Mouse (Mus musculus): ENCODE data around the gene Bbs1. TPM values are rescaled to one million over a fixed set of nuclear protein-coding genes. Genes with fewer than 3 reads are reported as not detected.
"Not testable (repeated sequence)": the region's sequence is repeated elsewhere in the genome, so short reads cannot be mapped to it uniquely, and the experiment has no call there.

The Bbs1 gene
- 1 to 10 TPM; 2.3 to 5.1 TPM for total RNA-seq (2021)

- intact Hi-C loops (cut with DNase I), result no loop called here
Measured at GRCm38 (mm10) chr19:4905979-4906794, at the start of gene Bbs1. Bbs1 (minus strand) TSS chr19:4906628.

GRCm38 (mm10) chr19:4948641-4949040 lies 42.2 kb upstream of the Bbs1 start:
- intact Hi-C loops (cut with DNase I), result not testable (repeated sequence)

More at GRCm38 (mm10) chr19:4905979-4906794, at the start of gene Bbs1:
- DNase-seq, result peak; percentile 82 to 84

GRCm38 (mm10) chr19:4945540-4945939 lies 39.1 kb upstream of the Bbs1 start:
- intact Hi-C loops (cut with DNase I), result no loop called here
- no peak for DNase-seq

More at GRCm38 (mm10) chr19:4948641-4949040, 42.2 kb upstream of the Bbs1 start:
- DNase-seq, result not testable (repeated sequence)

DNA sequence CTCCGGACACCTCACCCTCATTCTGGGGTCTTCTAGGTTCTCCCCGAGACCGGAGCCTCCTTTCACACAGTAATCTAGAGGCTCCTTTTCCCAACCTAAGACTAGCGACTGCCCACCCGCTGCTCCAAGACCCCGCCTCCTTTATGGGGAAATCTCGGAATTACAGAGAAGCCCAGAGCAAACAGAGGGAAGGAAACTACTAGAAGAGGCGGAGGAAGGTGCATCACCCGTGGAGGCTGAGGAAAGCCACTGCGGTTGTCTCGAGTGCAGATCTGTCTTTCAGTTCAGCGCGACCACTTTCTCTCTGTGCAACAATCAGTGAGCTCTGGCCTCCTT lies 36.8 kb upstream of the Bbs1 start:
- DNase-seq, result peak in 1 of 2 experiments; percentile 10
- intact Hi-C loops (cut with DNase I), result no loop called here

DNA sequence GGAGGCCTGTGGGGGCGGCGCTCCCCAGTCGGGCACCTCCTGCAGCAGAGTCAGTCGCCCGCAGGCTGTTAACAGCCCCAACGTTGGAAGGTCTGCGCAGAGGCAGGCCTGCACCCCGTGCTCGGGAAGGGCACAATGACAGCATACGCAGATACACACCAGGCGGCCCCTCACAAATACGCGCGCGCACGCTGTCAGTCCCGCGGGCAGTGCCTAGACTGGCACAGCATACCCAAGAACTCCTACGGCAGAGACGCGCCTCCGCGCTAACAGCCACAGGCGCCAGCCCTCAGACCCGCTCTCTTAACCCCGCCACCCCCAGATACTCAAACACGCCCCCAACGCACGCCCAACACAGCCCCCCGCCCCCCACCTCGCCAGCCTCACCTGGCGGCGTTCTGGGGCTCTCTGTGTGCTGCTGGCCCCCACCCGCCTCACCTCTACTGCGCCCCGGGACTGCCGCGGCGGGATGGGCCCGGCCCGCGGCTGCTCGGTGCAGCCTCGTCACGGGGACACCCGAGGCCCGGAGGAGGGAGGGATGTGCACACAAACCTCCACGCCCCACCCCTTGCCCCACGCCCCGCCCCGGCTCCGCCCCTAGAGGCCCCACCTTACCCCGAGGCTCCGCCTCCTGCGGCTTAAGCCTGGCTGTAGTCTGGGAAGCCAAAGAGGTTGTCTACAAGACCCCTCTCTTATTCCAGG lies 36.3 kb upstream of the Bbs1 start, which contains the start of gene Peli3:
Peli3 (minus strand) TSS at position 577 of the 702 bp plus-strand sequence.
- intact Hi-C loops (cut with DNase I), result no loop called here
- peak; percentile 78 to 79 for DNase-seq

DNA sequence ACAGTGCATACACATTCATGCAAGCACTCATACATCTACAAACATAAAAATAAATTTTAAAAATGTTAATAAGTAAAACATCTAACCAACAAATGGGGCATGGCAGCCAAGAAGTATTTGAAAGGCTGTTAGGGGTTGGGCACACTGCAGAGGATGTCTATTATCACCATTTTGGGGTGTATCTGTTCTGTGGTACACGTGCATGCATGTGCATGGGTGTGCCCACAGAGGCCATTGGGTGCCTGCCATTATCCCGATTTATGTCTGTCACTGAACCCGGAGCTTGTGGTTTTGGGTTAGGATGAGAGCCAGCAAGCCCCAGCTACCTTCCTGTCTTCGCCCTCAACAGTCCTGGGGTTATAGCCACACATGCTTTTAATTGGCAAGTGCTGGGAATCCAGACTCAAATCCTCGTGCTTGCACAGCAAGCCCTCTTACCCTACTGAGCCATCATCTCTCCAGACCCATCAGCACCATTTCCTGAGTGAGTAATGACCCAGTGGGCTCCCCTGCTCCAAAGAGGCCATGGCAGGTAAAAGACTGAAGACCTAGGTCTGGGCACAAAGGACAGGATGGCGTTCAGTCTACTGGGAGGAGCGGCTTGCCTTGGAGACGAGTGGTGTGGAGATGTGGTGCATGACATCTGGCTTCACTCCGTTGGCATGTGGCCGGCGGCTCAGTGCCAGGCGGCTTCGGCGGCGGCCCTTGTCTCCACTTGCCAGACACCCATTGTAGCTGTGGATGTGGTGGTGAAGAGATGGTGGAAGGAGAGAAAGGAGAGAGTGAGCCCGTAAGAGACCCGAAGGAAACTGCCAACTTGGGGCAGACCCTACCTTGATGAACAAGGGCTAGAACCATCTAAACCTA lies 31.2 kb upstream of the Bbs1 start:
- intact Hi-C loops (cut with DNase I), result no loop called here
- no peak for DNase-seq

DNA sequence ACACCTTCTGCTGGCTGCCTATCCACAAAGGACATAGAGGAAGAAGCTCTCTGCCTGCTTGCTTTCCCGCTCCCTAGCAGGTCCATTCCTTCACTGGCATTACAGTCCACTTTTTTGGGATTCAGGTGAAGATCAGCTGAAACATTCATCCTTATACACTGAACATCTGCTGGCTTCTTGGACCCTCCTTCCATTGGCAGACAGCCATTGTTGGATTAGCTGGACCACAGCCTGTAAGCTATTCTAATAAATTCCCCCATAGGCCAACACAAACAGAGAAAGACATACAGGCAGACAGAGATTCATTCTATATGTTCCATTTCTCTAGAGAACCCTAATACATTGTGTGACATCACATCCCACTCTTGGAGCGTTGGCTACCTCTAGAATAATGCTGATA lies 30.5 kb upstream of the Bbs1 start:
- intact Hi-C loops (cut with DNase I), result no loop called here
- no peak for DNase-seq

DNA sequence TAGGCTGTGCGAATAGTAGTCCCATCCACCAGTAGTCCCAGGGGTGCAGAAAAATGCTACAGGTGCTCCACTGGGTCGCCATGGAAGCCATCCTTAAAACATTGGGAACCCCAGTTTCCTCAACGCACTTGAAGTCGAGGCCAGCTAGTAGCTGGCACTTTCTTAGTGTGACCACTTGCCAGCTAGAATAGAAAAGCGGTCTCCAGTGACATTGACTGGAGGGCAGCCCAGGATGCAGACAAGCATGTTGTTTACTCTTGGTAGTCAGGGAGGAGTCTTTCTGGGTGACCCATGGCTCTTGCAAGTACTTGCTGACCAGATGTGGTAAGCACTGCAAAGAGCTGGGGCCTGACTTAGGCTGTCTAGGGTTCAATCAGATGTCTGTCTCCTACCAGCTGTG lies 22.4 kb upstream of the Bbs1 start:
- intact Hi-C loops (cut with DNase I), result loop anchor here (5.0 kb wide), 2 partner anchors 51 to 91 kb away; partner anchors contain the start of genes Actn3, Ccdc87, Ccs and Zdhhc24

GRCm38 (mm10) chr19:4927904-4928531 lies 21.6 kb upstream of the Bbs1 start, which contains the start of gene Dpp3:
Dpp3 (minus strand) TSS chr19:4928287.
- intact Hi-C loops (cut with DNase I), result loop anchor here (1.0 to 5.0 kb wide), 3 partner anchors 34 to 91 kb away; partner anchors contain the start of genes Actn3, Ccdc87, Ccs and Mrpl11

More for the DNA sequence above, 22.4 kb upstream of the Bbs1 start:
- DNase-seq, result peak; percentile 24 to 25

DNA sequence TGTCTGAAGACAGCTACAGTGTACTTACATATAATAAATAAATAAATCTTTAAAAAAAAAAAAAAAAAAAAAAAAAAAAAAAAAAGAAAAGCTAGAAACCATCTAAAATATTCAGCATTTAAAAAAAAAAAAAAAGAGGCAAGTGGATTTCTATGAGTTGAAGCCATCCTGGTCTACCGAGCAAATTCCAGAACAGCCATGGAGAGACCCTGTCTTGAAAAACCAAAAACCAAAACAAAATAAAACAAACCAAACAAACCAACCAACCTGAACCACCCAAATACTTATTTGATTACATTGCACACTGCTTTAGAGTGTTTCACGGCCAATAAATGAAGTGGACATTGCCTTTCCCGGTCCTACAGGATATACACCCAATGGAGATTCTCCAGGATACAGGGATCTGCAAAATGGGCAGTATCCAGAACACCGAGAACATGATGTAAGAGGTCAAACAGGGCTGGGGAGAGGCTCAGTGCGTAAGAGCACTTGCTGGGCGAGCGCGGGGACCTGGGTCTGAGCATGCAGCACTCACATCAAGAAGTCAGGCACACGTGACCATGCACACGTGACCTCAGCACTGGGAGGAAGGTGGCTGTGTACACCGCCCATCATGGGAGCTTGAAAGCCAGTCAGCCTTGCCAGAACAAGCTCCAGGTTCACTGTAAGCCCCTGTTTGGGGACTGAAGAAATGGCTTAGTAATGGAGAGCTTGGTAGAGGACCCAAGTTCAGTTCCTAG lies 18.9 kb upstream of the Bbs1 start:
- intact Hi-C loops (cut with DNase I), result loop anchor here (5.0 kb wide), 2 partner anchors 48 to 88 kb away; partner anchors contain the start of genes Actn3, Ccdc87, Ccs and Zdhhc24
- no peak for DNase-seq

More at GRCm38 (mm10) chr19:4927904-4928531, 21.6 kb upstream of the Bbs1 start, which contains the start of gene Dpp3:
- peak; percentile 98 for DNase-seq

DNA sequence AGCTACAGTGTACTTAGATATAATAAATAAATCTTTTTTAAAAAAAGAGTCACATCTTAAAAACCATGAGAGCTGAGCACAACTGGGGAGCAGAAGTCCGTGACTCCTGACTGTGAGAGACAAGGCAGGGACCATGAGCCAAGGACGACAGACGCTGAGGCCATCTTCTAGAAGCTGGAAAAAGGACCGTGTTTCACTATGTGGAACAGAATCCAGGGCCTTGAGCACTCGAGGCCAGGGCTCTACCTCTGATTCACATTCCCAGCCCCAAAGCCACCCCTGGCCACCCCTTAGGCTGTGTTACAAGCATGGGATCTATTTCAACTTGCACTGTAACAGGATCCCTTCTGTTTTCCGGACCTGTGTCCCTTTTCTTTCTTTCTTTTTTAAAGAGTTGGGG lies 13.2 kb upstream of the Bbs1 start:
- intact Hi-C loops (cut with DNase I), result no loop called here
- DNase-seq, result no peak

GRCm38 (mm10) chr19:4916827-4917226 lies 10.4 kb upstream of the Bbs1 start:
- DNase-seq, result no peak
- intact Hi-C loops (cut with DNase I), result no loop called here

DNA sequence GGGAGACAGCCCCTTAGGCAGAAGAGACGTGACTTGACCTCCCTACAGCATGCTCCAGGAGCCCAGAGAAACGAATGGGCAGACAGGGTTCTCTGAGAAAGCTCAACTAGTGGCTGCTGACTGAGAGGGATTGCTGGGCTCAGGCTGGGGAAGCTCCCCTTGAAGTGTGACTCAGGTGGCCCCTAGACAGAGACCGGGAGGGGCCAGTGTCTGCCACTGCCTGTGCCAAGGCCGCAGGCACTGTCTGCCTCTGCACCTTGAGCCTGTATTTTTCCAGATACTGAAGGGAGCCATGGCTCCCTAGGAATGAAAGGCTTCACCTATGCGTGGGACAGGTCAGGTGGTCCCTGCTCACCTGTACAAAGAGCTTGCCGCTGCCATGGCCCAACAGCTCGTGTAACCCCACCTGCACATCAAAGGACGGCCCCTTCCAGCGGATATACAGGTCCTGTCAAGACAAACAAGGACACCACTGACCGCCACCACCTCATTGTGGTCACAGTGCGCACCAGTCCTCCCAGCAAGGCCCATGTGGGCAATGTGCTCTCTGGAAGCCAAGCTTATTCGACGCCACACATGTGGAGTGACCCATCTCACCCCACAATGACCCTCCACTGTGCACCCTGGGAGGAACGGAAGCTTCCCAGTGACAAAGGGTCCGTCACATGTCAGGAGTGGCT lies 9.6 kb upstream of the Bbs1 start:
- intact Hi-C loops (cut with DNase I), result no loop called here
- no peak for DNase-seq

GRCm38 (mm10) chr19:4909376-4909775 lies 2.9 kb upstream of the Bbs1 start:
- DNase-seq, result no peak
- intact Hi-C loops (cut with DNase I), result loop anchor here (2.0 kb wide), 1 partner anchor 153 kb away; the partner anchor contains the start of gene Rbm4b

- intact Hi-C loops (cut with DNase I), result loop anchor here (2.0 kb wide), 1 partner anchor 151 kb away; the partner anchor contains the start of gene Rbm4b
- no peak for DNase-seq
Measured at GRCm38 (mm10) chr19:4908107-4908506, 1.7 kb upstream of the Bbs1 start.

- intact Hi-C loops (cut with DNase I), result no loop called here
- no peak for DNase-seq
Measured at GRCm38 (mm10) chr19:4899888-4900287, 6.5 kb downstream of the Bbs1 start.

DNA sequence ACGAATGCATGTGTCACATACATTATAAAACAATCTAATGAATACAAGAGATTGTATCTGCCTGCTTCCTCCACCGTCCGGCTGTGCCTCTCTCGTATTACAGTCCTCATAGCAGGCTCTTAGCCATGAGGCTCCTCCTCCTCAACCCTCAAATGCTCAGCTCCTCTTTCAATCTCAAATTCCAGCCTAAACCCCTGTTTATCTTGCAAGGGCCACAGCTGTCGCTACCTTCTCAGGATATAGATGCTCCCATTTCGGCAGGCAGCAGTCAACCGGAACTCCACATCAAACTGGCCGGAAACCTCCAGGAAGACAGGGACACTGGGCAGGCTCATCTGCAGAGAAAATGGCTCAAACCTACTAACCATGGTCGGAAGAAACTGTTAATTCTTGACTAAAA lies 7.5 kb downstream of the Bbs1 start:
- intact Hi-C loops (cut with DNase I), result no loop called here

GRCm38 (mm10) chr19:4896780-4897520 lies 9.5 kb downstream of the Bbs1 start:
- no peak for DNase-seq
- intact Hi-C loops (cut with DNase I), result no loop called here

More for the DNA sequence above, 7.5 kb downstream of the Bbs1 start:
- no peak for DNase-seq

All from heart, postnatal 36 days (tissue).